Mouse (Mus musculus) liver, postnatal 0 days (tissue): ENCODE results near the gene Prep.
A peak's percentile ranks its signal among the peaks of the same experiment; 100 is the strongest.

ENCODE experiments used
- CTCF ChIP-seq: sonication (generic); IDR thresholded peaks from 2 replicates; pipeline ENCODE4 v1.5.1; 2016; ENCODE audit warnings: antibody characterized with exemption, low read depth
- EP300 ChIP-seq: IDR thresholded peaks from 2 replicates; pipeline ENCODE4 v1.6.1; 2016; ENCODE audit warnings: antibody characterized with exemption, low read depth, mild to moderate bottlenecking

- TF ChIP-seq CTCF (peak; percentile 30; the same call in 1 of the 2 replicates), EP300 (no peak)
Measured at GRCm38 (mm10) chr10:45066131-45066930, 672 bp upstream of the Prep start.
